Mouse (Mus musculus) kidney, adult 2 months (tissue): ENCODE measurements at regions not wholly inside any gene's neighbourhood (a gene's known extent, or its start where the extent isn't known, plus 50 kb on each side); places are given as distances from the start of the nearest gene placed in this dataset.

Experiments used
- CTCF ChIP-seq: fragments of 200-500 bp; conservative IDR thresholded peaks from 2 replicates; pipeline ENCODE4 v1.5.1; 2011; ENCODE audit warnings: low read depth, mild to moderate bottlenecking, control low read depth, low read length, moderate library complexity, mixed read lengths; ENCODE audit not compliant: insufficient read depth, insufficient read length
- POLR2A ChIP-seq: fragments of 200-500 bp; IDR thresholded peaks from one replicate; pipeline ENCODE4 v1.6.1; 2011; ENCODE audit warnings: low read depth, low read length, control low read depth

DNA sequence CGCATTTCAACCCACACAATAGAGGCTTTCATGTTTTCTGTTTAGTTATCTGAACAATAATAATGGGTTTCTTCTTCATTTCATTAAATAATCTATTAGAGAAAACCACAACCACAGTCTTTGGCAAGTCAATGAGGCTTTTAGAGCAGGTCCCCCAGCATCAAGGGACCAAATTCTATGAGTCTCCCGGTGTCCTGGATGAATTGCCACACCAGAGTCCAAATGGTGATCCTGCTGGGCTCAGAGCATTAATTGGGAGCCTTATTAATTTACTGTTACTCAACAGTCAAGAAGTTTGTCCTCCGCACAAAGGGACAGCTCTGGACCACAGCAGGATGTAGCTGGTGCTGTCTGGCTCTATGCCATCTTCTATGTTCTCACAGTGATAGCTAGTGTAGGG, 52.5 kb upstream of the Mtpn start:
- TF ChIP-seq CTCF, result no peak
- TF ChIP-seq POLR2A, result no peak
